Mouse (Mus musculus) liver, adult 2 months (tissue): ENCODE results near the gene Hdac7.

ENCODE experiments used
- CTCF ChIP-seq: fragments of 200-500 bp; IDR thresholded peaks from 2 replicates; pipeline ENCODE4 v1.5.1; 2011; ENCODE audit warnings: low read depth, low read length, control low read depth
- POLR2A ChIP-seq: fragments of 200-500 bp; IDR thresholded peaks from 2 replicates; pipeline ENCODE4 v1.6.1; 2011; ENCODE audit warnings: low read length, control low read depth; ENCODE audit not compliant: insufficient read depth; ENCODE audit errors: extremely low read depth

DNA sequence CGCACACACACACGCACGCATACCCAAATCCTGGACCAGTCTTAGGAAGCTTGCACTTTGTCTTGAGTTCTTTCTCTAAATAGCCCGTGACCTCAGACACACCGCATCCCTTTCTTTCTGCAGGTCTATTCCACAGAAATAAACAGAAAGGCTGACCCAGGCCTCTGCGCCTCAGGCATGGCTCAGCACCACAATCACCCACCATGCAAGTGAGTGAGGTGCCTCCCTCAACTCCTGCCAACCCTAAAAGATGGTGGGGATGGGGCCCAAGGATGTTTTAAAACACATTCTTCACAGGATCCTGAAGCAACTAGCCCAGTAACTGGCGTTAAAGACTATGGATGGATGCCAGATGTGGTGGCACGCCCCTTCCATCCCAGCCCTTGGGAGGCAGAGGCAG lies 16.9 kb downstream of the Hdac7 start:
- TF ChIP-seq CTCF: no peak
- no peak for TF ChIP-seq POLR2A
